Mouse (Mus musculus) forebrain, embryonic 10.5 days (tissue): ENCODE results near the gene Nceh1. TPM values are rescaled to one million over a fixed set of nuclear protein-coding genes. Genes with fewer than 3 reads are reported as not detected.

Source experiments
- DNase-seq: peaks from one replicate; pipeline ENCODE4 v3.0.0-alpha.2; 2017; ENCODE audit warnings: low spot score; ENCODE audit errors: extremely low spot score
- H3K27ac ChIP-seq: fragments of 300-500 bp; sonication (generic); 2 replicates; pipeline ENCODE4 v1.5.1; 2016; ENCODE audit warnings: mild to moderate bottlenecking
- H3K27me3 ChIP-seq: fragments of 300-500 bp; sonication (generic); 2 replicates; pipeline ENCODE4 v1.6.1; 2016; ENCODE audit warnings: mild to moderate bottlenecking; ENCODE audit not compliant: poor library complexity, severe bottlenecking
- H3K36me3 ChIP-seq: fragments of 300-500 bp; sonication (generic); replicated peaks from 2 replicates; pipeline ENCODE4 v1.6.1; 2016; ENCODE audit warnings: mild to moderate bottlenecking, moderate library complexity
- H3K4me1 ChIP-seq: fragments of 300-500 bp; sonication (generic); 2 replicates; pipeline ENCODE4 v1.6.1; 2016
- H3K4me3 ChIP-seq: fragments of 300-500 bp; sonication (generic); 2 replicates; pipeline ENCODE4 v1.5.1; 2016; ENCODE audit warnings: mild to moderate bottlenecking, moderate library complexity
- H3K9me3 ChIP-seq: fragments of 300-500 bp; sonication (generic); 2 replicates; pipeline ENCODE4 v1.6.1; 2016; ENCODE audit warnings: mild to moderate bottlenecking, moderate library complexity
- WGBS: fragments of 180-500 bp; shearing (Covaris S2); methylation state at CpG from one replicate; pipeline ENCODE4 v1.1.7; 2016; 5-methylcytosine and 5-hydroxymethylcytosine counted together
- polyA plus RNA-seq: library from polyadenylated mRNA; unstranded; fragments of >200 nt; fragmentation: Nextera tagmentation; extraction: Ambion mirVana; gene quantifications from 2 replicates; pipeline ENCODE4 v1.2.1, GENCODE M21; 2016

The Nceh1 gene
- polyA plus RNA-seq, 1 experiment from 2014 or later, result 5.0 TPM

DNA sequence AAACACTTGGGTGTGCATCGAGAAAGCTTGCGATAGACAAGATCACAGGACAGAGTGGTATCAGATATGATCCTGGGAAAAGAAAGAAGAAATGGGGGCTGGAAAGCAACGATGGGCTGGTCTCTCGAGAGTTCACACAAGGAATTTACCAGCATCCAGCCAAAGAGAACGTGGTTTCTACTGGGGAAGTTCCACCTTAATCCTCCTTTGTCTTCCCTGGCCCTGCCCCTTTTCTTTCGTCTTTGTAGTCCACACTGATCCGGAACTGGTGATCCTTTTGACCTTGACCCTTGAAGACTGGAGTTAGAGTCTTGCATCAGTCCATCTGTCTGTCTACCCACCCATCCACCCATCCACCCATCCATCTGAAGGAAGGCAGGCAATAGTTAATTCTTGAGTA, 34.6 kb downstream of the Nceh1 start:
- Histone ChIP-seq H3K36me3 (no peaks in the 10 kb centered on the region), H3K4me3 (no peak overlapping the region), H3K4me1 (no peaks in the 10 kb centered on the region), H3K27me3 (no peaks in the 10 kb centered on the region), H3K9me3 (no peaks in the 10 kb centered on the region), H3K27ac (no peak overlapping the region)
- no peak for DNase-seq
- 83% methylated on average over 7 of the region's 7 CpGs for WGBS

- H3K36me3 ChIP-seq, result no peaks in the 10 kb centered on the region
- no peak overlapping the region for H3K27ac ChIP-seq
- H3K4me1 ChIP-seq, result no peaks in the 10 kb centered on the region
- H3K9me3 ChIP-seq, result no peaks in the 10 kb centered on the region
- H3K27me3 ChIP-seq, result no peaks in the 10 kb centered on the region
- 92% methylated on average over 5 of the region's 5 CpGs for WGBS
- no peak for DNase-seq
- no peak overlapping the region for H3K4me3 ChIP-seq
These were observed 35.8 kb downstream of the Nceh1 start for GRCm38 (mm10) chr3:27218604-27219003.

DNA sequence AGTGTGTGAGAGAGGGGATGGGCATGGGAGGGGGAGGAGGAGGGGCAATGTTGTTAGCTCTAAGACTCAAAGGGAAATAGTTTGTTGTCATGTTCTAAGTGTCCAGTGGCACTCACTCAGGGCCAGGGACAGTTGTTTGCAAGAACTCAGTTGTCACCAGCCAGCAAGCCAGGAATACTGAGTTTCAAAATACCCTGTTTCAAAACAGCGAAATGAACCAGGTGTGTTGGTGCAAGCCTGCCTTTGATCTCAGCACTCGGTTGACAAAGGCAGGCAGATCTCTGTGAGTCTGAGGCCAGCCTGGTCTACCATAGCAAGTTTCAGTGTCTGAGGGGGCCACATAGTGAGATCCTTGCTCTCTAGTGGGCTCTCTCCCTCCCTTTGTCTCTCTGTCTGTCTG, 39.3 kb downstream of the Nceh1 start:
- Histone ChIP-seq H3K27ac (no peak overlapping the region), H3K4me3 (no peak overlapping the region), H3K36me3 (no peaks in the 10 kb centered on the region), H3K27me3 (no peaks in the 10 kb centered on the region), H3K9me3 (no peaks in the 10 kb centered on the region), H3K4me1 (0 out of 2 replicates have a peak, but pooled peaks cover 4% of the 10 kb centered on the region)
- 91% methylated on average over 2 of the region's 2 CpGs for WGBS
- no peak for DNase-seq

DNA sequence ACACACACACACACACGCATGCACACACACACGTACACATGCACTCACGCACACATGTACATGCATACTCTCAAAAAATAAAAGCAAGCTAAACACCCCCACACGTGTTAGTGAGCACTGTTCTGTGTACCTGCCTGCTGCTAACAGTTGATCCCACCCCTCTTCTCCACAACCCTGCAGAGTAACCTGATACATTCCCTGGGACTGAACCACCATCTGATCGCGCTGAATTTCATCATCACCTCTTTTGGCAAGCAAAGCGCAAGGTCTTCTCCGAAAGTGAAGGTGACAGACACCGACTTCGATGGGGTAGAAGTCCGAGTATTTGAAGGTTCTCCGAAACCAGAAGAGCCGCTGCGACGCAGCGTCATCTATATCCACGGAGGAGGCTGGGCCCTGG, 39.7 kb downstream of the Nceh1 start:
- Histone ChIP-seq H3K9me3 (no peaks in the 10 kb centered on the region), H3K27ac (no peak overlapping the region), H3K36me3 (no peaks in the 10 kb centered on the region), H3K4me1 (0 out of 2 replicates have a peak, but pooled peaks cover 4% of the 10 kb centered on the region), H3K27me3 (no peaks in the 10 kb centered on the region), H3K4me3 (no peak overlapping the region)
- WGBS, result 93% methylated on average over 17 of the region's 17 CpGs
- no peak for DNase-seq

DNA sequence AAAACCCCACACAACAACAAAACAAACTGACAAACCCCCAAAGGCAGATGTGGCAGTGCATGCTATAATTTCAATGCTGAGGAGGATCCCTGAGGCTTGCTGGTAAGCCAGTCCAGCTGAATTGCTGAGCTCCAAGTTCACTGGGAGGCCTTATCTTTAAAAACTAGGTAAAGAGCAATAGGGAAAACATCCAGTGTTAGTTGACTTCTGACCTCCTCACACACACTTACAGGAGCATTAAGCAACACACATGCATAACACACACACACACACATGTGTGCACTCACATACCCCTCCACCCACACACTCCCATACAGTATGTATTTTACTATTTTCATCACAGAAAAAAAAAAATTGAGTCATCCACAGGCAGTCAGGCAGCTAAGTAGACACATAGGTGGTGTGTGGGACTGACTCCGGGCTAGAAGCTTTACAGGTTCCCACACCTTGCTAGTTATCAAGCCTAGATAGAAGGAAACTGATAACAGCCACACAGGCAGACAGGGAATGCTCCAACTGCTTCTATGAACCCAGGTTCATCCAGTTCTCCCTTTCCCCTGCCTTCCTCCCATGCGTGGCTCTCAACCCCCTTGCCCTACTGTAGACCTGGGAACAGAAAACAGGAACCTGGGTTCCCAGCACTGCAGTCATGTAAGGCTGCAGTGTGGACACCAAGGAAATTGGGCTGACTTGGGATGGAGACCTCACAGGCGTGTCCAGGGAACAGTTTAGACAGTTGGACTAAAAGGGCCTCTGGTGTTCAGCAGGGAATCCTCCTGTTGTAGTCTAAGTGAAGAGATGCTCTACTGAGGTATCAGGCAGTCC, 45.1 kb downstream of the Nceh1 start:
- Histone ChIP-seq H3K4me1 (peaks cover 9% of the 10 kb centered on the region), H3K27ac (no peak overlapping the region), H3K36me3 (no peaks in the 10 kb centered on the region), H3K9me3 (no peaks in the 10 kb centered on the region), H3K27me3 (no peaks in the 10 kb centered on the region), H3K4me3 (no peak overlapping the region)
- no peak for DNase-seq
- 90% methylated on average over 3 of the region's 3 CpGs for WGBS

DNA sequence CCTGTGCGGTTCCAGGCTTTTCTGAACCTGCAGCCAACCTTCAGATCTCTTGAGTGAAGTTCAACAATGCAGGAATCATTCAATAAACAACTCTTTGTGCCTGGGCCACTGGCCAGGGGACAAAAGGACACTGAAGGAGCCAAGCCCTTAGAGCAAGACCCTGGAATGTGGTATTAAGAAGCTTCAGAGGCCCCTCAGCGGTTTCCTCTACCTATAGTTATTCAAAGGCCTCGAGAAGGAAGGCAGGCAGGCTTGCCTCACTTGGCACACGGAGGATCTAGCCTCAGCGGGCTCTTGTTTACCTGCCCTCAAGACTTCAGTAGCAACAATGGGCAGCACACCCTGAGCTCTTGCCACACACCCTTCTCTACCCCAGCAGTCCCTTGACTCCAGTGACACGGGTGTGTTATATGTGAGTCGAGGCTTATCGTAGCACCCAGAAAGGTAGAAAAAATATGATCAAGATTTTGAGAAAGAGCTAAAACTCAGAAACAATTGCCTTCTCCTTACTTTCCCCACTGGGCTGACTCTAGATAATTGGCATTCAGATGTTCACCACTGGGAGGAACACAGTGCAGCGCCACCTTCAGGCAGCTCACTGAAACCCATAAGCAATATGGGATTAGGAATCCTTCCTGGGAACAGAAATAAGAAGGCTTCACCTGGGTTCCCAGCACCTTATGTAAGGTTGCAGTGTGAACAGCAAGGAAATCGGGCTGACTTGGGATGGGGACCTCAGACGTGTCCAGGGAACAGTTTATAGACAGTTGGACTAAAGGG, 46.0 kb downstream of the Nceh1 start:
- no peaks in the 10 kb centered on the region for H3K36me3 ChIP-seq
- no peaks in the 10 kb centered on the region for H3K9me3 ChIP-seq
- peaks cover 9% of the 10 kb centered on the region for H3K4me1 ChIP-seq
- H3K27me3 ChIP-seq, result no peaks in the 10 kb centered on the region
- WGBS, result 76% methylated on average over 11 of the region's 11 CpGs
- H3K27ac ChIP-seq, result no peak overlapping the region
- DNase-seq, result no peak
- H3K4me3 ChIP-seq, result no peak overlapping the region

DNA sequence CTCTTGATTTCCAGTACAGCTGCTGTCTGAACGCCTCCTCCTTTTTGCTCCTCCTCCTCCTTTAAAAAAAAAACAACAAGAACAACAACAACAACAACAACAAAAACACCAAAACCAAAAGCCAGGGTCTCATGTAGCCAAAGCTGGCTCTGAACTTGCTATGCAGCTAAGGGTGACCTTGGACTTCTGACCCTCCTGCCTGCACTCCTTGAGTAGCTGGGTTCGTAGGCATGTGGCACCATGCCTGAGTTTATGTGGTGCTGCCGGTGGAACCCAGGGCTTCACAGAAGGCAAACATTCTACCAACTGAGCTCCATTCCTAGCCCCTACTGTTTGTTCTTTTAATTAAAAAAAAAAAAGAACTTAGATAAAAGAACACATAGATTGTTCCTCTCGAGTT, 50.6 kb downstream of the Nceh1 start:
- H3K27me3 ChIP-seq, result no peaks in the 10 kb centered on the region
- H3K27ac ChIP-seq, result no peak overlapping the region
- no peak overlapping the region for H3K4me3 ChIP-seq
- peaks cover 4% of the 10 kb centered on the region for H3K4me1 ChIP-seq
- H3K36me3 ChIP-seq, result no peaks in the 10 kb centered on the region
- H3K9me3 ChIP-seq, result no peaks in the 10 kb centered on the region
- WGBS, result 86% methylated on average over 4 of the region's 4 CpGs
- no peak for DNase-seq

DNA sequence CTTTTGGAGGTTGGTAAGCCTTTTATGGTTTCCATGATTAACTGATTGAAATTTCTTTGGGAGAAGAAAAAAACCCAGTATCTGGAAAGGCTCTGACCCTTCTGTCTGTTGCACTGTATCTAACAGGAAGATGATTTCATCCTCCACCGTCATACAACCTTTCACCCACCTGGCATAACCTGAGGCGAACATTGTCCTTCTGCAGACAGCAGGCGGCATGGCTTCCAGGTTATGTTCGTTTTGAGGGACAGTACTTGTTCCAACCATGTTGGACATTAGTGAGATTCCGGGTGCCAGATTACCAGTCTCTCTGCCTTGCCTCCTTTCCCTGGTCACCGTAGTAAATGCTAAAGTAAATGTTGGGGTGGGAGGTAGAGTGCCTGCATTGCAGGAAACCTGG, 51.1 kb downstream of the Nceh1 start:
- DNase-seq, result no peak
- H3K4me3 ChIP-seq, result no peak overlapping the region
- WGBS, result 81% methylated on average over 6 of the region's 6 CpGs
- no peaks in the 10 kb centered on the region for H3K36me3 ChIP-seq
- no peaks in the 10 kb centered on the region for H3K4me1 ChIP-seq
- H3K27ac ChIP-seq, result no peak overlapping the region
- H3K27me3 ChIP-seq, result no peaks in the 10 kb centered on the region
- no peaks in the 10 kb centered on the region for H3K9me3 ChIP-seq

GRCm38 (mm10) chr3:27234976-27235375, 52.2 kb downstream of the Nceh1 start:
- Histone ChIP-seq H3K36me3 (no peaks in the 10 kb centered on the region), H3K9me3 (no peaks in the 10 kb centered on the region), H3K27me3 (no peaks in the 10 kb centered on the region), H3K4me3 (no peak overlapping the region), H3K4me1 (no peaks in the 10 kb centered on the region), H3K27ac (no peak overlapping the region)
- WGBS, result 69% methylated on average over 1 of the region's 1 CpGs
- no peak for DNase-seq

DNA sequence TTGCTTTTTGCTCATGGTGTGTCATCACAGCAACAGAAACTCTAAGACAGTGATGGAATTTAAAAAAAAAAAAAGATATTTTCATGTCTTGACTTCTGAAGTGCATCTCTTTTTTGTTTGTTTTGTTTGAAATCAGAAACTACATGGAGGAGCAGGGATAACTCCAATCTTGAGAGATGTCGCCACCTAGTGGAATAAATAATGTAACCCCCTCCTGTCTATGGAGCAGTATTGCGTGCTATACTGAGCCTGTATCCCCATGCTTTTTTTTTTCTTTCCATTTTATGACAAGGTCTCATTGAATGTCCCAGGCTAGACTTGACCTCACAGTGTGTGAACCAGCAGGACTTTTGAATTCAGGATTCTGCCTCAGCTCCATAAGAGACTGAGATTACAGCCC, 54.5 kb downstream of the Nceh1 start:
- no peak overlapping the region for H3K27ac ChIP-seq
- no peak for DNase-seq
- WGBS, result 18% methylated on average over 2 of the region's 2 CpGs
- H3K27me3 ChIP-seq, result no peaks in the 10 kb centered on the region
- no peak overlapping the region for H3K4me3 ChIP-seq
- no peaks in the 10 kb centered on the region for H3K4me1 ChIP-seq
- H3K9me3 ChIP-seq, result no peaks in the 10 kb centered on the region
- peaks cover 10% of the 10 kb centered on the region for H3K36me3 ChIP-seq

- WGBS, result 90% methylated on average over 5 of the region's 5 CpGs
- DNase-seq, result no peak
- Histone ChIP-seq H3K27ac (no peak overlapping the region), H3K4me1 (no peaks in the 10 kb centered on the region), H3K9me3 (no peaks in the 10 kb centered on the region), H3K36me3 (peaks cover 10% of the 10 kb centered on the region), H3K27me3 (no peaks in the 10 kb centered on the region), H3K4me3 (no peak overlapping the region)
These were observed 55.8 kb downstream of the Nceh1 start for GRCm38 (mm10) chr3:27238563-27238962.

GRCm38 (mm10) chr3:27239568-27239967, 56.8 kb downstream of the Nceh1 start:
- Histone ChIP-seq H3K4me1 (no peaks in the 10 kb centered on the region), H3K36me3 (peaks cover 10% of the 10 kb centered on the region), H3K27ac (no peak overlapping the region), H3K27me3 (no peaks in the 10 kb centered on the region), H3K4me3 (no peak overlapping the region), H3K9me3 (no peaks in the 10 kb centered on the region)
- DNase-seq, result no peak
- WGBS, result 95% methylated on average over 16 of the region's 16 CpGs

GRCm38 (mm10) chr3:27241864-27242263, 59.1 kb downstream of the Nceh1 start:
- DNase-seq, result no peak

More at GRCm38 (mm10) chr3:27241864-27242263, 59.1 kb downstream of the Nceh1 start:
- 94% methylated on average over 9 of the region's 9 CpGs for WGBS
- H3K27ac ChIP-seq, result no peak overlapping the region
- H3K27me3 ChIP-seq, result no peaks in the 10 kb centered on the region
- H3K4me1 ChIP-seq, result no peaks in the 10 kb centered on the region
- peaks cover 10% of the 10 kb centered on the region for H3K36me3 ChIP-seq
- no peak overlapping the region for H3K4me3 ChIP-seq
- H3K9me3 ChIP-seq, result no peaks in the 10 kb centered on the region
